Mouse (Mus musculus) heart, embryonic 15.5 days (tissue): ENCODE data around the gene Sh3bgrl. TPM values are rescaled to one million over a fixed set of nuclear protein-coding genes. Genes with fewer than 3 reads are reported as not detected.
A peak's percentile ranks its signal among the peaks of the same experiment; 100 is the strongest.
"Not testable (repeated sequence)": the region's sequence is repeated elsewhere in the genome, so short reads cannot be mapped to it uniquely, and the experiment has no call there.

ENCODE experiments used
- ATAC-seq: fragments of 200-750 bp; cut with Nextera tagmentation; replicated peaks from 2 replicates; pipeline ENCODE4 v1.8.0; 2017; ENCODE audit warnings: low read depth, moderate TSS enrichment; ENCODE audit not compliant: insufficient number of reproducible peaks, insufficient read depth, low FRiP score
- H3K27ac ChIP-seq: fragments of 300-500 bp; sonication (generic); 2 replicates; pipeline ENCODE4 v1.5.1; 2015; ENCODE audit warnings: mild to moderate bottlenecking, inconsistent platforms
- H3K27me3 ChIP-seq: fragments of 300-500 bp; sonication (generic); 2 replicates; pipeline ENCODE4 v1.6.1; 2015; ENCODE audit warnings: inconsistent platforms
- H3K36me3 ChIP-seq: fragments of 300-500 bp; sonication (generic); 2 replicates; pipeline ENCODE4 v1.6.1; 2015; ENCODE audit warnings: mild to moderate bottlenecking, inconsistent platforms
- H3K4me1 ChIP-seq: fragments of 300-500 bp; sonication (generic); replicated peaks from 2 replicates; pipeline ENCODE4 v1.6.1; 2015; ENCODE audit warnings: inconsistent platforms
- H3K4me2 ChIP-seq: fragments of 300-500 bp; sonication (generic); 2 replicates; pipeline ENCODE4 v1.6.1; 2015; ENCODE audit warnings: inconsistent platforms, mild to moderate bottlenecking, moderate library complexity
- H3K4me3 ChIP-seq: fragments of 300-500 bp; sonication (generic); 2 replicates; pipeline ENCODE4 v1.5.1; 2015; ENCODE audit warnings: mild to moderate bottlenecking, inconsistent platforms
- H3K9ac ChIP-seq: fragments of 300-500 bp; sonication (generic); 2 replicates; pipeline ENCODE4 v1.6.1; 2015; ENCODE audit warnings: mild to moderate bottlenecking, inconsistent platforms
- H3K9me3 ChIP-seq: fragments of 300-500 bp; sonication (generic); replicated peaks from 2 replicates; pipeline ENCODE4 v1.6.1; 2016; ENCODE audit warnings: inconsistent platforms
- WGBS: fragments of 180-500 bp; shearing (Covaris S2); methylation state at CpG from one replicate; pipeline ENCODE4 v1.1.7; 2015; ENCODE audit warnings: mixed read lengths; 5-methylcytosine and 5-hydroxymethylcytosine counted together
- polyA plus RNA-seq: library from polyadenylated mRNA; unstranded; fragments of >200 nt; fragmentation: Nextera tagmentation; extraction: Ambion mirVana; gene quantifications from 2 replicates; pipeline ENCODE4 v1.2.1, GENCODE M21; 2015

Gene Sh3bgrl
- 82.5 and 84.3 TPM in 2 replicates for polyA plus RNA-seq

DNA sequence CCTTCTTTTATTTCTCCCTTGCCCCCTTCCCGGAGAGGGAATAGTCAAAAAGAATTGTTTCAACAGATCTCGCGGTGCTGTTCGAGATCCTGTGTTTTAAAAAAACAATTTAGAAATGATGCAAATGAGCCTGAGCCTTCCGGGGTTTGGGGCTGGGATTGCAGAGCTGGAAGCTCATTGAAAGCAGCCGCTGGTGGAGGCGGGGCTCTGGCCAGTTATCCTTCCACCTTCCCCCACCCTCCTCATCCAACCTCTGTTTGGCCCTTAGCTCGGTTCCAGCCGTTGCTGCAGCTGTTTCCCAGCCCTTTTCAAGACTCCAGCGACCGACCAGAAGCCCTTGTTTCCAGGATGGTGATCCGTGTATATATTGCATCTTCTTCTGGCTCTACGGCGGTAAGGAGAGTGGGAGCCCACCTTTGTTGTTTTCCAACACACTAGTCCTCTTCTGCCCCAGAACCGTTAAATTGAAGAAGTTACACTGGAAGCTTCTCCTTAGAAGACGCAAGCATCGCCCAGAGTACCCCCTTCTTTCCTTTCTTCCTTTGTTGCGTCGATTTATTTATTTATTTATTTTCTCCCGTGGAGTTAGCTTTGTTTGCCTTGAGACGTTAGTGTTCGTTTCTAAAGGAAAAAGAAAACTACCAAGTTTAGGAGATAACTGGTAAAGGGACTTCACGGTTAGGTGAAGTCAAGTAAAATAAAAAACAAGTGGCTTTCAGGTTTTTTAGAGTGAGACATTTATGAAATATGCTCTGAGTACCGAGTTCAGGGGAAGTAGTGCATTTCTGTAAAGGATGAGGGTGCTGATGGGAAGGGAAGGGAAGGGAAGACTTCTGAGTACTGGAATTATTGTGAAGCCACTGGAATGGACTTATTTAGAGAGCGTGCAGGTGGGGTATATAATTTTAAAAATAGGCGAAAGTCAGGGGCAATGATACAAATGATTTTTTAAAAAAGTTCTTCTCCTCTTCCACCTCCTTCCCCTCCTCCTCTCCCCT, at the start of gene Sh3bgrl:
Sh3bgrl (plus strand) TSS at position 121 of the 998 bp plus-strand sequence.
- Histone ChIP-seq H3K4me3 (peak within 1 kb of the TSS; percentile 58), H3K36me3 (no peaks in the 10 kb centered on the region), H3K27me3 (no peaks in the 10 kb centered on the region), H3K4me1 (no peaks in the 10 kb centered on the region), H3K4me2 (peak within 1 kb of the TSS; percentile 54), H3K9me3 (no peaks in the 10 kb centered on the region), H3K9ac (peak within 1 kb of the TSS; percentile 57), H3K27ac (peak within 1 kb of the TSS; percentile 79)
- ATAC-seq, result peak; percentile 91
- 13% methylated on average over 26 of the region's 26 CpGs for WGBS

- Histone ChIP-seq H3K9me3 (no peaks in the 10 kb centered on the region), H3K9ac (no peak overlapping the region)
- no peak for ATAC-seq
Measured at GRCm38 (mm10) chrX:109047773-109048172, 47.4 kb upstream of the Sh3bgrl start.

GRCm38 (mm10) chrX:109071719-109072118, 23.4 kb upstream of the Sh3bgrl start:
- H3K9ac ChIP-seq, result no peak overlapping the region
- no peaks in the 10 kb centered on the region for H3K27me3 ChIP-seq
- no peaks in the 10 kb centered on the region for H3K9me3 ChIP-seq
- no peak overlapping the region for H3K27ac ChIP-seq
- WGBS, result 77% methylated on average over 3 of the region's 3 CpGs
- H3K4me1 ChIP-seq, result no peaks in the 10 kb centered on the region
- H3K36me3 ChIP-seq, result no peaks in the 10 kb centered on the region
- H3K4me3 ChIP-seq, result no peak overlapping the region
- no peak overlapping the region for H3K4me2 ChIP-seq
- ATAC-seq, result no peak

More at GRCm38 (mm10) chrX:109047773-109048172, 47.4 kb upstream of the Sh3bgrl start:
- no peaks in the 10 kb centered on the region for H3K27me3 ChIP-seq
- WGBS, result 61% methylated on average over 1 of the region's 1 CpGs
- no peaks in the 10 kb centered on the region for H3K36me3 ChIP-seq
- H3K4me1 ChIP-seq, result no peaks in the 10 kb centered on the region
- no peak overlapping the region for H3K4me3 ChIP-seq
- no peak overlapping the region for H3K27ac ChIP-seq
- no peak overlapping the region for H3K4me2 ChIP-seq

- no peak overlapping the region for H3K4me3 ChIP-seq
- no peaks in the 10 kb centered on the region for H3K4me1 ChIP-seq
- H3K27me3 ChIP-seq, result no peaks in the 10 kb centered on the region
- no peaks in the 10 kb centered on the region for H3K36me3 ChIP-seq
- no peak overlapping the region for H3K9ac ChIP-seq
- no peak overlapping the region for H3K4me2 ChIP-seq
- H3K27ac ChIP-seq, result no peak overlapping the region
- WGBS, result 65% methylated on average over 1 of the region's 1 CpGs
- no peaks in the 10 kb centered on the region for H3K9me3 ChIP-seq
- no peak for ATAC-seq
Measured at GRCm38 (mm10) chrX:109075716-109076115, 19.4 kb upstream of the Sh3bgrl start.

DNA sequence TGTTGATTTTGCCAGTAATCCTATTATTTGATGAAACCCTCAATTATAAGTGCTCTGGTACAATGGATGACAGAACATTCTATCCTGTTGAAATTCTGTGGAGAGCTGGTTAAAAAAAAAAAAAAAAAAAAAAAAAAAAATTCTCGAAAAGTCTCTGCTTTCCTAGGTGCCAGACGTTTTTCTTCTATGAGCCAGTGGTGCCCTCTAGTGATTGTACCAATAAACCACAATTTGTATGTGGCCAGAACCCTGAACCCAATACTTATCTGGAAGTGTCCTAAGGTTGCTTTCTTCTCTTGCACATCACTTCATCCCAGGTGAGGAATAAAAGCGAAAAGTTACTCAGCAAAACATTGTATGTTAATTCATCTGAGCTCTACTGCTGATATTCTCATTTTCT, 18.8 kb upstream of the Sh3bgrl start:
- Histone ChIP-seq H3K36me3 (no peaks in the 10 kb centered on the region), H3K27me3 (no peaks in the 10 kb centered on the region), H3K27ac (no peak overlapping the region), H3K4me1 (no peaks in the 10 kb centered on the region), H3K9ac (no peak overlapping the region), H3K4me2 (no peak overlapping the region), H3K4me3 (no peak overlapping the region), H3K9me3 (no peaks in the 10 kb centered on the region)
- 14% methylated on average over 3 of the region's 3 CpGs for WGBS
- no peak for ATAC-seq

DNA sequence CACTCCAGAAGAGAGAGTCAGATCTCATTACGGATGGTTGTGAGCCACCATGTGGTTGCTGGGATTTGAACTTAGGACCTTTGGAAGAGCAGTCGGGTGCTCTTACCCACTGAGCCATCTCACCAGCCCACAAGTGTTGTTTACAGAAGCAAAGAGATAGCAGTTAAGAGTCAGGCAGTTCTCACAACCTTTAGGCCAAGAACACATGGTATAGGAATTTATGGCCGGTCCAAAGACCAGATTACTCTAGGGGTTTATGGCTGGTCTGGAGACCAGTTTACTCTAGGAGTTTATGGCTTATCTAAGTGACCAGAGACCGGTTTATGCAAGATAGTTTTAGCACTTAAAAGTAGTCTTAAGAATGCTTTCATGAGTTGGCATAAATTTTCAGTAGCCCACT, 15.8 kb upstream of the Sh3bgrl start:
- H3K27me3 ChIP-seq, H3K27ac ChIP-seq, ATAC-seq, H3K9me3 ChIP-seq, H3K4me2 ChIP-seq, H3K4me1 ChIP-seq, H3K36me3 ChIP-seq, H3K4me3 ChIP-seq, H3K9ac ChIP-seq: not testable (repeated sequence)
- 73% methylated on average over 3 of the region's 4 CpGs for WGBS

DNA sequence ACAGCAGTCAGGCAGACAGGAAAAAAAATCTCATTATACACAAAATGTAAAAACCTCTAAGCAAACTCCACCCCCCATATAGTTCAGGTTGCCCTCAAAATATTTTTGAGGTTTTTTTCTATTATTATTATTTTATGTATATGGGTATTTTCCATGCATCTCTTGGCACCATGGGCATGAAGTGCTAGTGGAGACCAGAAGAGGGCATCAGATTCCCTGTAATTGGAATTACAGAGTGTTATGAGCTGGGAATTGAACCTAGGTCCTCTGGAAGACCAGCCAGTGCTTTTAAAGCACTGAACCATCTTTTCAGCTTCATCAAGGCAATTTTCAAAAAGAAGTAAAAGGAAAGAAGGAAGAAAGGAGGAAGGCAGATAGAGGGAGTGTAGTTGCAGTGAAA, 8.1 kb upstream of the Sh3bgrl start:
- no peaks in the 10 kb centered on the region for H3K27me3 ChIP-seq
- H3K4me2 ChIP-seq, result no peak overlapping the region
- ATAC-seq, result no peak
- no peak overlapping the region for H3K27ac ChIP-seq
- H3K36me3 ChIP-seq, result no peaks in the 10 kb centered on the region
- H3K4me3 ChIP-seq, result no peak overlapping the region
- H3K4me1 ChIP-seq, result no peaks in the 10 kb centered on the region
- no peaks in the 10 kb centered on the region for H3K9me3 ChIP-seq
- no peak overlapping the region for H3K9ac ChIP-seq

- H3K27me3 ChIP-seq, result no peaks in the 10 kb centered on the region
- H3K4me2 ChIP-seq, result peak overlapping the region; percentile 44
- H3K4me3 ChIP-seq, result peak overlapping the region; percentile 58
- no peaks in the 10 kb centered on the region for H3K36me3 ChIP-seq
- WGBS, result 7% methylated on average over 4 of the region's 4 CpGs
- H3K4me1 ChIP-seq, result no peaks in the 10 kb centered on the region
- H3K27ac ChIP-seq, result peak overlapping the region; percentile 79
- no peak for ATAC-seq
- no peaks in the 10 kb centered on the region for H3K9me3 ChIP-seq
- peak overlapping the region; percentile 36; the same call in 1 of the 2 replicates for H3K9ac ChIP-seq
Measured at GRCm38 (mm10) chrX:109094800-109095199, 365 bp upstream of the Sh3bgrl start.

DNA sequence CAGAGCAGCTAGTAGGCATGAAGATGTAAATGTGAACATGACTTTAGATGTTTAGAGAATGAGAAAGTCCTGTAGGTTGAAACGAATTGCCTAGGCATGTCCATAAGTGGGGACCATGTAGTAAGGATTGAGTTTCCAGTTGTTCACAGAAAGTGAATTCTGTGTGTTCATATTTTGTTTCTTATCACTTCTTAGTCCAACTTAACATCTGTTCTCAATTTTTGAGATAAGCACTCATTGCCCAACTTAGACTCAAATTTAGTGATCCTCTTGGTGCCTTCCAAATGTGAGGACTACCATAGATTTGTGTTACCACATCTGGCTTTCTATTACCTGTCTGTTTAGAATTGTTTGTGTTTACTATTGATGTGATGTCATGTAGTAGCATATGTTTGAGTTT, 3.3 kb downstream of the Sh3bgrl start:
- Histone ChIP-seq H3K4me2 (no peak overlapping the region), H3K27me3 (no peaks in the 10 kb centered on the region), H3K27ac (no peak overlapping the region), H3K36me3 (no peaks in the 10 kb centered on the region), H3K9ac (no peak overlapping the region), H3K9me3 (no peaks in the 10 kb centered on the region), H3K4me3 (no peak overlapping the region), H3K4me1 (no peaks in the 10 kb centered on the region)
- WGBS, result 83% methylated on average over 1 of the region's 1 CpGs
- no peak for ATAC-seq

GRCm38 (mm10) chrX:109100441-109100840, 5.3 kb downstream of the Sh3bgrl start:
- no peaks in the 10 kb centered on the region for H3K27me3 ChIP-seq
- H3K36me3 ChIP-seq, result no peaks in the 10 kb centered on the region
- no peaks in the 10 kb centered on the region for H3K9me3 ChIP-seq
- H3K27ac ChIP-seq, result no peak overlapping the region
- H3K4me2 ChIP-seq, result no peak overlapping the region
- no peak overlapping the region for H3K4me3 ChIP-seq
- WGBS, result 90% methylated on average over 2 of the region's 2 CpGs
- no peak overlapping the region for H3K9ac ChIP-seq
- no peaks in the 10 kb centered on the region for H3K4me1 ChIP-seq
- no peak for ATAC-seq

DNA sequence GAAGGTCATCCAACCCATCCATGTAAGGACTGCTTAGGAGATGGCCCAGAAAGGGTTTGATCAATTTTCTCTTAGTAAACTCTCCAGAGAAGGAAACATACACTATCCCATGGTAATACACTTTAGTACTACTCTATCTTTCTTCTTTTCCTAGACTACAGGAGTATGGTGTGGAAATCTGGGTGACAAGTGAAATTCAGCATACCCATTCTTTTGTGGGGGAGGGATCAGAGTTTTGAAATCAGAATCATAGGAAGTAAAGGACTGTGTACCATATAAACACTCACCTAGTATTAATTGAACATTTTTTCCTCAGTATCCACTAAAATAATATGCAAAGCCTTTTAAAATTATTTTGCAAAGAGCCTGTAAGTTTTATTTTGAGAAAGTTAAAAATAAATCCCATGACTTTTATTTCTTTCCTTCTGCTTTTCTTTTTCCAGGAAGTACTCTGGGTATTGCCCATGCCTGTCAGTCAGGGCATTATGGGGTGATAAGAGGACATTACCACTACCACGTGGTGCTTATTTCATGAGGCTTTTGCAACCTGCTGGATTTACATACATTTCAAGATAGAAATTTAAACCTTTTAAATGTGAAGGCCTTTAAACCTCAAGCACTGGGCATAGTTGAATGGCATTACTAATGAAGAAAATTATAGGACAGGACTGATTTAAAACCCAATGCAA, 13.1 kb downstream of the Sh3bgrl start:
- H3K4me3 ChIP-seq, result no peak overlapping the region
- WGBS, result 19% methylated on average over 1 of the region's 1 CpGs
- H3K36me3 ChIP-seq, result no peaks in the 10 kb centered on the region
- H3K9me3 ChIP-seq, result no peaks in the 10 kb centered on the region
- no peak overlapping the region for H3K9ac ChIP-seq
- ATAC-seq, result no peak
- no peak overlapping the region for H3K4me2 ChIP-seq
- no peaks in the 10 kb centered on the region for H3K27me3 ChIP-seq
- no peak overlapping the region for H3K27ac ChIP-seq
- H3K4me1 ChIP-seq, result no peaks in the 10 kb centered on the region
